Mouse (Mus musculus): Measurements from ENCODE around the gene Magea10. TPM values are rescaled to one million over a fixed set of nuclear protein-coding genes. Genes with fewer than 3 reads are reported as not detected.

The Magea10 gene
- not detected for polyA plus RNA-seq (2017; shearing (Covaris generic))

DNA sequence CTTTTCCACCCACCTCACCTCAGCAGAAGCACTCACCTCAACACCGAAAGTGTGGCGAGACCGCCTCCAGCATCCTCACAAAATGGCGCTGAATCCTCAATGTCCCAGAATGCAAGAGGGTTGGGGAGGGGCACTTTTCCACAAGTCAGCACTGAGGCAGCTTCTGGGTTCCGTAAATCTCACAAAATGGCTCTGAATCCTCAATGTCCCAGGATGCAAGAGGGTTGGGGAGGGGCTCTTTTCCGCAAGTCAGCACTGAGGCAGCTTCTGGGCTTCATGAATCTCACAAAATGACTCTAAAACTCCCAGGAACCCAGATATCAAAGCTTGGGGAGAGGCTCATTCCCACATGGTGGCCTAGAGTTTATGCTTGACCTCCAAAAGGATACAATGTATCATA, at the start of gene Magea10:
TSS of gene Magea10 (minus strand) at position 101 of the 400 bp plus-strand sequence.

Other genes starting within 250 kb of the Magea10 start
- gene Magea4, start 164.8 kb downstream of the Magea10 start, polyA plus RNA-seq (2017; shearing (Covaris generic)) = not detected
- not detected for gene Gabre, start 112.1 kb downstream of the Magea10 start, polyA plus RNA-seq (2017; shearing (Covaris generic))

Measured in CD4-positive, CD25-positive, alpha-beta regulatory T cell (primary cell).